Mouse (Mus musculus): ENCODE results near the gene Apobec4. TPM values are rescaled to one million over a fixed set of nuclear protein-coding genes. Genes with fewer than 3 reads are reported as not detected.
A peak's percentile ranks its signal among the peaks of the same experiment; 100 is the strongest.

Apobec4 gene
- polyA plus RNA-seq, 1 experiment from 2014 or later: not detected

DNA sequence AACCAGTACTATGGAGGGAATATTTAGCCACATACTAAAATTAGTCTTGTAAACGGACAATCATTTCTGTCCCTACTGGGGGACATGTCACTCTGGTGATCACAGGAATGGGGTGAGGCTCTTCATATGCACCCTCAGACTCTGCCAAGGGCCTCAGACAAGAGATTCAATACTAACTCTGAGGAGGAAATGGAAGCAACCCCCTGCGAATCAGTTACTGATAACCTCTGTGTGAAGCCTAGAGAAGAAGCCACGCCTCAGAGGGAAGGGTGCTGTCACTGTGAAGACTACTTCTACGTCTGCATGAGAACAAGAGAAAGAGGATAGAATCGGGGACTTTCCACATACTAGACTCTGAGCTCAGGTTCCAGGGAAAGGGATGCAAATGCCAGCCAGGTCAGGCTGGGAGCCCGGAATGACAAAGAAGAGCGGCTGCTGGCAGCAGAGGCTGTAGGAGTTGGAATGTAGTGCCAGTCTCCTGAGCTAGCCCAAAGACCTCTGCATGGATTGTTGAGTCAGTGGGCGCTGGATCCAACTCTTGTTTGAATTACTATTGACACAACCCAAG is 45.4 kb downstream of the Apobec4 start:
- Histone ChIP-seq H3K4me3 (no peak overlapping the region), H3K27ac (replicated peaks) (no peak overlapping the region), H3K27me3 (replicated peaks; ENCODE audit: low read depth, poor library complexity, severe bottlenecking) (no peaks in the 10 kb centered on the region), H3K36me3 (replicated peaks) (no peaks in the 10 kb centered on the region), H3K9me3 (no peaks in the 10 kb centered on the region), H3K4me1 (peaks cover 40% of the 10 kb centered on the region)
- DNase-seq (ENCODE audit: low spot score): no peak
- 70% methylated on average over 8 of the region's 8 CpGs for WGBS

DNA sequence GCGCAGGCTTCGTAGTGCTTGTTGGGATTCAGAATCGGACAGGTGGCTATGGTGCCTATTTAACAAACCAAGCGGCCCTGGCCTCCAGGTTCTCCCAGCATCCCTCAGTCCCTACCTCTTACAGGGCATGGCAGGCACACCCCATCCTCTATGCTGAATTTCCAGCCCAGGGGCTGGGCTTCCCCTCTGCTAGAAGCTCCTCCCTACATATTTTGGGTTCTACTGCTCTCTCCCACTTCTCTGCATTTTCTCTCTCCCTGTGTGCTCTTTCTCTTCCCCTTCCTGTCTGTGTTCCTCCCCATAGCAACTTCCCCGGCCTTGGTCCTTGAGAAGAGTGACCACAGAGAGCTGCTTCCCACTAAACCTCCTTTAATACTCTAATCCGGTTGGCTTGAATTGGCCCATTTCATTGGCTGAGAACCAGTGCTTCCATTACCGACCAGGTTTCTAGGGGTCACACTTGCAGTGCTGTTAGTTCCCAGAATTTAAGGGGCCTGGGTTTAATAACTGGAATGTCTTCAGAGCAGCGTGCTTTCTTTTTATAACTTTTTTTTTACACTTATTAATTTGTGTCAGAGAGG is 46.4 kb downstream of the Apobec4 start:
- Histone ChIP-seq H3K27ac (replicated peaks) (no peak overlapping the region), H3K9me3 (no peaks in the 10 kb centered on the region), H3K4me1 (peaks cover 35% of the 10 kb centered on the region), H3K36me3 (replicated peaks) (no peaks in the 10 kb centered on the region), H3K4me3 (no peak overlapping the region), H3K27me3 (replicated peaks; ENCODE audit: low read depth, poor library complexity, severe bottlenecking) (no peaks in the 10 kb centered on the region)
- 82% methylated on average over 8 of the region's 8 CpGs for WGBS
- DNase-seq (ENCODE audit: low spot score): no peak

DNA sequence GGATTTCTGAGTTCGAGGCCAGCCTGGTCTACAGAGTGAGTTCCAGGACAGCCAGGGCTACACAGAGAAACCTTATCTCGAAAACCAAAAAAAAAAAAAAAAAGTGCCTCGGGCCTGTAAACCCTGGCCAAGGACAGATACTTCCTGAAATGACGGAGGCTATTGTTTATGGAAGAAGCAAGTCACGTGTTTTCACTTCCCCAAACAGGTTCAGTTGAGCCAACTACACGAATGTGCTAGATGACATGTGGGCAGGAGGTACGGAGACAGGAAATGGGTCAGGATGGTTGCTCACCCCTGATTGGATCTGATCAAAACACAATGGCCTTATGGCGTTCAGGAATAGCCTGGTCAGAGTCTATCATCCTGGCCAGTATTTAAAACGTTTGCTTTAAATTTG is 47.8 kb downstream of the Apobec4 start:
- DNase-seq (ENCODE audit: low spot score): no peak
- Histone ChIP-seq H3K36me3 (replicated peaks) (no peaks in the 10 kb centered on the region), H3K27ac (replicated peaks) (no peak overlapping the region), H3K4me1 (peaks cover 29% of the 10 kb centered on the region), H3K9me3 (no peaks in the 10 kb centered on the region), H3K4me3 (no peak overlapping the region), H3K27me3 (replicated peaks; ENCODE audit: low read depth, poor library complexity, severe bottlenecking) (no peaks in the 10 kb centered on the region)
- WGBS: 67% methylated on average over 9 of the region's 9 CpGs

DNA sequence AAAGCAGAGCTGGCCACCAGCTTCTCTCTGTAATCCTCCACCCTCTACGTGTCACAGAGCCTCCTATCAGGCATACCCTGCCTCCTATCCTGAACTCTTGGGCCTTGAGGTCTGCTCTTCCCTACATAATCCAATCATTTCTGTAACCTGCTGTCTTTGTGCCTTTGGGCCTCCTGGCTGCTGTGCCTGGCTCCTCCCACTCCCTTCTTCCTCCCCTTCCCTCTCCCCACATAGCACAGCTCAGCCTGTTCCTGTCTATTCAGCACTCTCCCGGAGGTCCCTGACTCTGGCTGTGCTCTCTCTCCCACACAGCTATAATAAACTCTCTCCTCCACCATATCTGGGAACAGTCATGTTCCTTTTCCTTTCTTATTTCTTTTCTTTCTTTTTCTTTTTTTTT is 49.5 kb downstream of the Apobec4 start, which contains the start of gene Ncf2:
Gene Ncf2, plus strand, starts transcription at position 298 of the 400 bp plus-strand sequence.
- no peak within 1 kb of the TSS; the same call in 1 of the 2 replicates for H3K27ac ChIP-seq (replicated peaks)
- DNase-seq (ENCODE audit: low spot score): peak; percentile 43
- no peaks in the 10 kb centered on the region for H3K9me3 ChIP-seq
- peaks cover 18% of the 10 kb centered on the region for H3K4me1 ChIP-seq
- WGBS: 7% methylated on average over 2 of the region's 2 CpGs
- no peak within 1 kb of the TSS for H3K4me3 ChIP-seq
- H3K36me3 ChIP-seq (replicated peaks): no peaks in the 10 kb centered on the region
- H3K27me3 ChIP-seq (replicated peaks; ENCODE audit: low read depth, poor library complexity, severe bottlenecking): no peaks in the 10 kb centered on the region

DNA sequence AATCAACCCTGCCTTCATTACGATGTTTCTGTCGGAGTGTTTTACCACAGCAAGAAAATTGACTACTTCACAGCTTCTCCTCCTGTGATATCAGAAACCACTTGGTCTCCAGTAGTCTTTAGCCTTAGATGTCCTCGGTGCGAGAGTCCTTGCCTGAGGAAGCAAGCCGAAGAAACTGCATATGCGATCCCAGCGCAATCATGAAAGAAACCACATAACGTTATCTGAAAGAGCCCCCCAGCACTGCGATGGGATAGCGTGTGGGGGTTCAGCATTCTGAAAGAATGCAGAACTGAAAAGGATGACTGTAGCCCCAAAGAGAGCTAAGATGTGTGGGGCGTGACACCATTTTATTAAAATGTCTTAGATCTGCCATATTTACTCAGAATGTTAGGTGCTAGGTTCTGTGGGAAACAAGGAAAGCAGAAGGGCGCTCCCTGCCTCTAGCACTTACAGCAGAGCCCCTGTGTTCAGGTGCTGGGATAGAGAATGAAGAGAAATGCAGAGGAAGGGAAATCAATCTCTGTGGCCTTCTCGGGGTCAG is 50.4 kb downstream of the Apobec4 start:
- Histone ChIP-seq H3K4me3 (no peak overlapping the region), H3K27me3 (replicated peaks; ENCODE audit: low read depth, poor library complexity, severe bottlenecking) (no peaks in the 10 kb centered on the region), H3K9me3 (no peaks in the 10 kb centered on the region), H3K36me3 (replicated peaks) (no peaks in the 10 kb centered on the region), H3K27ac (replicated peaks) (no peak overlapping the region), H3K4me1 (peaks cover 18% of the 10 kb centered on the region)
- 87% methylated on average over 13 of the region's 13 CpGs for WGBS
- DNase-seq (ENCODE audit: low spot score): no peak

DNA sequence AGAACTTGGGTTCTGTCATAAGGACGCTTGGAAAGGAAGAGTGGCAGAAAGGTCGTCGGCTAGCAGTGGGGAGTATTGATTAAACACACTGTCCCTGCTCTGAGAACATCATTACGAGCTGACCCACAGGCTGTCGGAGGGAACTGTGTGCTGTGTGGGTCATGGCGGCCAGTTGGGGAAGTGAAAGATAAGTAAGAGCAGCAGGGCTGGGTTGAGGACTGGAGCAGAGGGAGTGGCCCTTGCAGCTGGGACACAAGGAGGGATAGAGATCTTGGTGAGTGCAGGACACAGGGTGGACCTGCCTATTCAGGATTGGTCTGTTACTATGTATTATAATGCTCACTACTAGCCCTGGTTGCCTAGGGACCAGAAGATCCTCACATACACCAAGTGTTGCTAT is 54.6 kb downstream of the Apobec4 start:
- no peak overlapping the region for H3K4me3 ChIP-seq
- WGBS: 86% methylated on average over 6 of the region's 6 CpGs
- H3K27ac ChIP-seq (replicated peaks): no peak overlapping the region
- no peak for DNase-seq (ENCODE audit: low spot score)
- H3K9me3 ChIP-seq: no peaks in the 10 kb centered on the region
- H3K27me3 ChIP-seq (replicated peaks; ENCODE audit: low read depth, poor library complexity, severe bottlenecking): no peaks in the 10 kb centered on the region
- no peaks in the 10 kb centered on the region for H3K36me3 ChIP-seq (replicated peaks)
- H3K4me1 ChIP-seq: peaks cover 32% of the 10 kb centered on the region

Other genes starting within 250 kb of the Apobec4 start
- 28.0 and 30.8 TPM in 2 replicates for gene Rgl1, start 15.8 kb downstream of the Apobec4 start, polyA plus RNA-seq (2016; fragmentation: Nextera tagmentation; extraction: Ambion mirVana)
- gene Arpc5, start 16.0 kb downstream of the Apobec4 start, polyA plus RNA-seq (2016; fragmentation: Nextera tagmentation; extraction: Ambion mirVana): 198 and 199 TPM in 2 replicates
- gene Ncf2, start 49.6 kb downstream of the Apobec4 start, polyA plus RNA-seq (2016; fragmentation: Nextera tagmentation; extraction: Ambion mirVana): 2.2 and 2.6 TPM in 2 replicates
- 40.3 and 40.8 TPM in 2 replicates for gene Smg7, start 152.1 kb downstream of the Apobec4 start, polyA plus RNA-seq (2016; fragmentation: Nextera tagmentation; extraction: Ambion mirVana)
- gene Nmnat2, start 204.4 kb downstream of the Apobec4 start, polyA plus RNA-seq (2016; fragmentation: Nextera tagmentation; extraction: Ambion mirVana): 4.7 and 6.2 TPM in 2 replicates